Mouse (Mus musculus): Measurements from ENCODE around the gene Apobec1.
"Not testable (repeated sequence)": the region's sequence is repeated elsewhere in the genome, so short reads cannot be mapped to it uniquely, and the experiment has no call there.

DNA sequence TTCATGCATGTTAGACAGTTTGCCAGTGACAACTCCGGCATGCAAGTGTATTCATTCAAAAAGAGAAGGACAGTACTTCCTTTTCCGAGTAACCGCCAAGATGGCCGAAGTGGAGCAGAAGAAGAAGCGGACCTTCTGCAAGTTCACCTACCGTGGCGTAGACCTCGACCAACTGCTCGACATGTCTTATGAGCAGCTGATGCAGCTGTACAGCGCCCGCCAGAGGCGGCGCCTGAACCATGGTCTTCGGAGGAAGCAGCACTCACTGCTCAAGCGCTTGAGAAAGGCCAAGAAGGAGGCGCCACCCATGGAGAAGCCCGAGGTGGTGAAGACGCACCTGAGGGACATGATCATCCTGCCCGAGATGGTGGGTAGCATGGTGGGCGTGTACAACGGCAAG, 42.0 kb upstream of the Apobec1 start:
- not testable (repeated sequence) for TF ChIP-seq POLR2A (IDR thresholded peaks at IDR 0.05; ENCODE audit: insufficient read length, low read depth); MAX (IDR thresholded peaks at IDR 0.05; ENCODE audit: low read depth); CEBPB (IDR thresholded peaks at IDR 0.05; ENCODE audit: insufficient read depth, poor library complexity, severe bottlenecking); E2F4 (IDR thresholded peaks at IDR 0.05; ENCODE audit: insufficient read depth); REST (IDR thresholded peaks at IDR 0.05; ENCODE audit: insufficient read depth, insufficient read length); TCF12 (IDR thresholded peaks at IDR 0.05; ENCODE audit: insufficient read depth, poor library complexity, severe bottlenecking); MYOD1 (IDR thresholded peaks at IDR 0.05; ENCODE audit: control insufficient read depth in 1 of 3, insufficient read length in 2 of 3, low read depth in 2 of 3); POLR2AphosphoS2 (IDR thresholded peaks at IDR 0.05; ENCODE audit: insufficient read length, low read depth); MYOG (IDR thresholded peaks at IDR 0.05; ENCODE audit: control insufficient read depth in 1 of 3, insufficient read depth in 1 of 3, insufficient read length in 2 of 3, low read depth in 2 of 3); USF1 (IDR thresholded peaks at IDR 0.05; ENCODE audit: low read depth)

Measured in myocyte (in vitro differentiated cells).